Mouse (Mus musculus) frontal cortex, postnatal 25 days (tissue): ENCODE data around the gene Arl11.
A peak's percentile ranks its signal among the peaks of the same experiment; 100 is the strongest.

Experiments used
- DNase-seq, 2 experiments: peaks; one replicate each; pipeline ENCODE4 v3.0.0; 2022; ENCODE audit warnings: low spot score in 2 of 2

The Arl11 gene

GRCm38 (mm10) chr14:61327618-61328450 is 18.3 kb downstream of the Arl11 start:
- DNase-seq: peak; percentile 66 to 76

DNA sequence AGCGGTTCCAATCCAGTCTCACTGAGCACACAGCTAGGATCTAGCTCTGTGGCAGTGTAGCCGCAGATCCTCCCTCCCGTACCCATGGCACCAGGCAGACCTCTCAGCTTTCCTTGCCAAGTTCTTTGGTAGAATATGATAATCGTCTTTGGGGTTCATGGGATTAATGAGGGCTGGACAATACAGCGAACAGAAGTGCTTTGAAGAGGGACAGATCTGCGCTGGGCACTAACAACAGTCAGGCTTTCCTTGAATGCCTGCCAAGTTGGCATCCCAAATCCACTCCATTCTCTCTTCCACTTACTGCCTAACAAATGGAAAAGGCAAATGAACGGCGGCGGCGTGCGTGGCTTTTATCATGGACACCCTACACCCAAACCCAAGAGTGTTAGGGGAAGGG is 21.0 kb downstream of the Arl11 start:
- DNase-seq: peak in 1 of 2 experiments; percentile 23

- peak; percentile 52 to 72 for DNase-seq
Observed at GRCm38 (mm10) chr14:61330996-61331561, 21.5 kb downstream of the Arl11 start.

GRCm38 (mm10) chr14:61339381-61339780 is 29.8 kb downstream of the Arl11 start:
- no peak for DNase-seq

- no peak for DNase-seq
Observed at GRCm38 (mm10) chr14:61344590-61344989, 35.0 kb downstream of the Arl11 start.

GRCm38 (mm10) chr14:61346827-61347698 is 37.5 kb downstream of the Arl11 start:
- DNase-seq: peak in 1 of 2 experiments; percentile 17

DNA sequence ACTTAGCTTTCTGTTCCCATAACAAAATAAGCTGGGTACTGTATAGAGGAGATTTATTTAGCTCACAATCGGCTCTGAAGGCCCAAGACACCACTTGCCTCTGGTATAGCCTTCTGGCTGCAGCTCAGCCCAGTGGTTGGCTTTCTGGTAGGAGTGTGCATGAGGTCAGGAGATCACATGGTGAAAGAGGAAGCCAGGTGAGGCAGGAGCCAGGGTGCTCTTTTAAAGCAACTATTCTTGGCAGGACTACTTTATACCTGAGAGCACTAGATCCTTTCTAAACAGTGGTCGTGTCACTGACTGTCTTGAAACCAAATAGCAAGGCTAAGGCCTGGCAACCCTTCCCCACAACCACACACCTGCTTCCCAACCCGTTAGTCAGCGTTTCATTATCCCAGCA is 40.3 kb downstream of the Arl11 start:
- no peak for DNase-seq

GRCm38 (mm10) chr14:61350808-61351207 is 41.3 kb downstream of the Arl11 start:
- DNase-seq: no peak

DNA sequence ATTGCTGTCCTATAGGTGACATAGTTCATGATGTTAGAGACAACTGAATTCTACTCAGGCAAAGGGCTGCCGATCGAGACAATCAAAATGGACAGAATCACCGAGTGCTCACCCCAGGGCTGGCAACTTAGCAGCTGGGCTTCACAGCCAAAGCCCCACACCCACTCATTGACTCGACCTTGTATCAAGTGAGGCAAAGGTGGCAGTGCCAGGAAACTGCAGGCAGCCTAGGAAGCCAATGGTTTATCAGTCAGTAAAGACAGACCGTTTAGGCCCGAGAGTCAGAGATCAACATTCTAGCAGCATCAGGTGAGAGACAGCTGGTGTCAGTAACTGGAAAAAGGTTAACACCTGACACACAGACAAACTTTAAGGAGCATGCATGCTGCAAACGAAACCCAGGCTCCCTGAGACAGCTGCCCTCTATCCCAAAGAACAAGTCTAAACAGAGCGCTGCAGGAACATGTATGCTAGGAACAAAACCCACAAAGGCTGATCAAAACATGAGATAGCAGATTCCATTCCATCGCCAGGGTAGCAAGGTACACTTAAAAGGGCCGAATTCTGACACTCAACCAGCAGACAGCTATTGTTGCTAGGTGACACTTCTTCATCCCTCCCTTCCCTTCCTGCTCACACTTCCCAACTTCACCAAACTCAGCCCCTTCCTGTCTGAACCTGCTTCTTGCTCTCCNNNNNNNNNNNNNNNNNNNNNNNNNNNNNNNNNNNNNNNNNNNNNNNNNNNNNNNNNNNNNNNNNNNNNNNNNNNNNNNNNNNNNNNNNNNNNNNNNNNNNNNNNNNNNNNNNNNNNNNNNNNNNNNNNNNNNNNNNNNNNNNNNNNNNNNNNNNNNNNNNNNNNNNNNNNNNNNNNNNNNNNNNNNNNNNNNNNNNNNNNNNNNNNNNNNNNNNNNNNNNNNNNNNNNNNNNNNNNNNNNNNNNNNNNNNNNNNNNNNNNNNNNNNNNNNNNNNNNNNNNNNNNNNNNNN is 45.0 kb downstream of the Arl11 start:
- no peak for DNase-seq

GRCm38 (mm10) chr14:61360131-61360980 is 50.8 kb downstream of the Arl11 start, which contains the start of gene Ebpl:
Ebpl (minus strand) TSS chr14:61360439.
- peak; percentile 66 to 77 for DNase-seq

GRCm38 (mm10) chr14:61360981-61361511 is 51.5 kb downstream of the Arl11 start:
- DNase-seq: no peak
